Mouse (Mus musculus): Measurements from ENCODE around the gene C1qtnf6. TPM values are rescaled to one million over a fixed set of nuclear protein-coding genes. Genes with fewer than 3 reads are reported as not detected.

The C1qtnf6 gene
- total and polyA plus RNA-seq, 3 experiments: 5.7 to 28.1 (median 6.3) TPM

DNA sequence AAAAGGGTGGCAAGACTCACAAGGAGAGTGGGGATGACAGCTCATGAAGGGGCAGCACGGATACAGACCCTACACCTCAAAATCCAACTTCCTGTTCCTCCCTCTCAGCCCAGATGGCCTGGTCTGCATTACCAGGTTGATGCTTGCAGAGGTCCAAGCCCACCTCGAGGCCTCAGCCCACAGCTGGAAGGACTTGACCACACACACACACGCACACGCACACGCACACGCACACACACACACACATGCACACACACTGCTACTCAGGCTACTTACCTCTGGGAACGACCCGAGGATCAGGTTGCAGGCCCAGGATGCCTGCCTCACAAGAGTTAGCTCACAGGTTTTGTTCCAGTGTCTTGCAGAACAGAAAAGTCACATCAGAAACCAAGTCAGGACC, 41.3 kb downstream of the C1qtnf6 start:
- Histone ChIP-seq H3K9me3 (replicated peaks; ENCODE audit: low read length) (peaks cover 7% of the 10 kb centered on the region), H3K36me3 (replicated peaks in 1 of 2; ENCODE audit: control insufficient read depth in 1 of 2, insufficient read depth in 1 of 2, low read length in 1 of 2) (peaks cover 62 to 77% of the 10 kb centered on the region in 2 experiments), H3K79me2 (replicated peaks; ENCODE audit: control insufficient read depth, extremely low read depth, insufficient read depth, poor library complexity, severe bottlenecking) (no peaks in the 10 kb centered on the region), H3K27ac (ENCODE audit: insufficient read depth, low read depth) (no peak overlapping the region), H3K27me3 (replicated peaks) (no peaks in the 10 kb centered on the region), H3K9ac (ENCODE audit: insufficient read depth, low read depth) (no peak overlapping the region), H3K4me2 (ENCODE audit: insufficient read depth, low read depth, poor library complexity, severe bottlenecking) (no peak overlapping the region), H3K4me1 (ENCODE audit: control insufficient read depth in 1 of 2, insufficient read depth in 2 of 2) (peaks cover 13 to 30% of the 10 kb centered on the region in 2 experiments), H3K4me3 (replicated peaks in 1 of 3; ENCODE audit: low read depth in 2 of 3, low read length in 2 of 3, poor library complexity in 1 of 3) (no peak overlapping the region)
- TF ChIP-seq MEF2A (IDR thresholded peaks at IDR 0.05; ENCODE audit: borderline replicate concordance, low read depth, low read length) (no peak), SMC3 (IDR thresholded peaks at IDR 0.05; ENCODE audit: low read depth, low read length) (no peak), SIN3A (IDR thresholded peaks at IDR 0.05; ENCODE audit: low read length) (no peak), CHD1 (IDR thresholded peaks at IDR 0.05; ENCODE audit: low read depth, low read length) (no peak), UBTF (IDR thresholded peaks at IDR 0.05; ENCODE audit: low read depth, low read length) (no peak), CHD2 (IDR thresholded peaks at IDR 0.05; ENCODE audit: low read length) (no peak), BHLHE40 (IDR thresholded peaks at IDR 0.05; ENCODE audit: low read depth, low read length) (no peak), POLR2A (IDR thresholded peaks at IDR 0.05; ENCODE audit: low read depth, low read length) (no peak), MYC (IDR thresholded peaks at IDR 0.05; ENCODE audit: low read depth, low read length) (no peak), JUN (IDR thresholded peaks at IDR 0.05; ENCODE audit: insufficient read depth, low read depth, low read length) (no peak), GABPA (IDR thresholded peaks at IDR 0.05; ENCODE audit: insufficient replicate concordance, low read depth, low read length) (no peak), RCOR1 (conservative IDR thresholded peaks at IDR 0.05; ENCODE audit: low read depth, low read length) (no peak), NELFE (IDR thresholded peaks at IDR 0.05; ENCODE audit: low read depth, low read length) (no peak), E2F4 (IDR thresholded peaks at IDR 0.05; ENCODE audit: insufficient replicate concordance, low read depth, low read length) (no peak), ETS1 (conservative IDR thresholded peaks at IDR 0.05; ENCODE audit: low read depth, low read length) (no peak), MAFK (IDR thresholded peaks at IDR 0.05; ENCODE audit: insufficient replicate concordance, low read length) (no peak)
- DNase-seq (ENCODE audit: extremely low read depth): no peak
- in situ Hi-C loops (cut with MboI; ENCODE audit: low pct_ligation_motif_present, low pct_unique_long_range_greater_than_20kb, low sequenced_read_pairs) (no loop called here), dilution Hi-C loops (cut with MboI; ENCODE audit: extremely low pct_ligation_motif_present, extremely low pct_unique_long_range_greater_than_20kb, low sequenced_read_pairs) (no loop called here)

- no peak overlapping the region for H3K27ac ChIP-seq (ENCODE audit: insufficient read depth, low read depth)
- no peaks in the 10 kb centered on the region for H3K27me3 ChIP-seq (replicated peaks)
- dilution Hi-C loops (cut with MboI; ENCODE audit: extremely low pct_ligation_motif_present, extremely low pct_unique_long_range_greater_than_20kb, low sequenced_read_pairs) (no loop called here), in situ Hi-C loops (cut with MboI; ENCODE audit: low pct_ligation_motif_present, low pct_unique_long_range_greater_than_20kb, low sequenced_read_pairs) (no loop called here)
- H3K4me2 ChIP-seq (ENCODE audit: insufficient read depth, low read depth, poor library complexity, severe bottlenecking): no peak overlapping the region
- peaks cover 11 to 25% of the 10 kb centered on the region in 2 experiments for H3K4me1 ChIP-seq (ENCODE audit: control insufficient read depth in 1 of 2, insufficient read depth in 2 of 2)
- peaks cover 7% of the 10 kb centered on the region for H3K9me3 ChIP-seq (replicated peaks; ENCODE audit: low read length)
- no peak overlapping the region for H3K9ac ChIP-seq (ENCODE audit: insufficient read depth, low read depth)
- H3K36me3 ChIP-seq (replicated peaks in 1 of 2; ENCODE audit: control insufficient read depth in 1 of 2, insufficient read depth in 1 of 2, low read length in 1 of 2): peaks cover 68 to 84% of the 10 kb centered on the region in 2 experiments
- DNase-seq (ENCODE audit: extremely low read depth): no peak
- TF ChIP-seq ETS1 (conservative IDR thresholded peaks at IDR 0.05; ENCODE audit: low read depth, low read length): no peak
- no peak overlapping the region for H3K4me3 ChIP-seq (replicated peaks in 1 of 3; ENCODE audit: low read depth in 2 of 3, low read length in 2 of 3, poor library complexity in 1 of 3)
- H3K79me2 ChIP-seq (replicated peaks; ENCODE audit: control insufficient read depth, extremely low read depth, insufficient read depth, poor library complexity, severe bottlenecking): no peaks in the 10 kb centered on the region
These were observed 42.0 kb downstream of the C1qtnf6 start for GRCm38 (mm10) chr15:78489248-78489647.

Measured in CH12.LX (cell line).